Mouse (Mus musculus) hindbrain, embryonic 14.5 days (tissue): ENCODE measurements at regions not wholly inside any gene's neighbourhood (a gene's known extent, or its start where the extent isn't known, plus 50 kb on each side); places are given as distances from the start of the nearest gene placed in this dataset.

Experiments used
- ATAC-seq: fragments of 200-750 bp; cut with Nextera tagmentation; 2 replicates; pipeline ENCODE4 v1.8.0; 2017; ENCODE audit warnings: moderate number of reproducible peaks, mild to moderate bottlenecking, moderate TSS enrichment, moderate library complexity; ENCODE audit not compliant: low FRiP score
- DNase-seq: peaks from one replicate; pipeline ENCODE4 v3.0.0-alpha.2; 2015; ENCODE audit warnings: low spot score
- H3K27ac ChIP-seq: fragments of 300-500 bp; sonication (generic); 2 replicates; pipeline ENCODE4 v1.5.1; 2014; ENCODE audit warnings: mild to moderate bottlenecking, moderate library complexity
- H3K27me3 ChIP-seq: fragments of 300-500 bp; sonication (generic); 2 replicates; pipeline ENCODE4 v1.6.1; 2014; ENCODE audit warnings: mild to moderate bottlenecking, low read length, mixed read lengths; ENCODE audit not compliant: control insufficient read depth, insufficient read depth
- H3K36me3 ChIP-seq: fragments of 300-500 bp; sonication (generic); replicated peaks from 2 replicates; pipeline ENCODE4 v1.6.1; 2014; ENCODE audit not compliant: control insufficient read depth, insufficient read depth
- H3K4me1 ChIP-seq: fragments of 300-500 bp; sonication (generic); replicated peaks from 2 replicates; pipeline ENCODE4 v1.6.1; 2014; ENCODE audit warnings: antibody characterized with exemption, low read length, mixed read lengths; ENCODE audit not compliant: control insufficient read depth, insufficient read depth
- H3K4me2 ChIP-seq: fragments of 300-500 bp; sonication (generic); replicated peaks from 2 replicates; pipeline ENCODE4 v1.6.1; 2014; ENCODE audit warnings: mild to moderate bottlenecking, moderate library complexity
- H3K4me3 ChIP-seq: fragments of 300-500 bp; sonication (generic); replicated peaks from 2 replicates; pipeline ENCODE4 v1.5.1; 2014; ENCODE audit warnings: mild to moderate bottlenecking, low read length
- H3K9ac ChIP-seq: fragments of 300-500 bp; sonication (generic); 2 replicates; pipeline ENCODE4 v1.6.1; 2014
- H3K9me3 ChIP-seq: fragments of 300-500 bp; sonication (generic); 2 replicates; pipeline ENCODE4 v1.6.1; 2016; ENCODE audit warnings: low read length; ENCODE audit not compliant: control insufficient read depth
- WGBS: fragments of 180-500 bp; shearing (Covaris S2); extraction: QIAGEN DNeasy Blood & Tissue Kit; methylation state at CpG from one replicate; pipeline ENCODE4 v1.1.7; 2014; 5-methylcytosine and 5-hydroxymethylcytosine counted together

DNA sequence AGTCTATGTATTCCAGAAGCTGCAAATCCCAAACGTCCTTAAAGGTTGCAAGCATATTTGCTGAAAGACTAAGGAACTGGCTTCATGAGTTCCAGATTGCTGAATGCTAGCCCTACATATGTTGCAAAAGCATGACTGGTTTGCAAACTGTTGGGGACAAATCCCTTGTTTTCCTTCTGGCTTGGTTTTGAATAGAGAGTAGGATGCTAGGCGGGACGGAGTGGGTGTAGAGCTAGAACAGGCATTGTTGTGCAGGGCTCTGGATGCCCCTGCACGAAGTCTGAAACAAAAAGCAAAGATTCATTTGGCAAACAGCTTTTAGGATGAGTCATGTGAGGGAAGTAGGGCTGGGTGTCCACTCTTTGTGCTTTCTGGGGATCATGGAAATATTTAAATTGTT lies 500.9 kb upstream of the Cnksr2 start:
- Histone ChIP-seq H3K9ac (no peak overlapping the region), H3K36me3 (no peaks in the 10 kb centered on the region), H3K27me3 (no peaks in the 10 kb centered on the region), H3K9me3 (no peaks in the 10 kb centered on the region), H3K4me1 (no peaks in the 10 kb centered on the region), H3K4me2 (no peak overlapping the region), H3K4me3 (no peak overlapping the region), H3K27ac (no peak overlapping the region)
- no peak for DNase-seq
- WGBS, result 48% methylated on average over 4 of the region's 4 CpGs
- no peak for ATAC-seq

DNA sequence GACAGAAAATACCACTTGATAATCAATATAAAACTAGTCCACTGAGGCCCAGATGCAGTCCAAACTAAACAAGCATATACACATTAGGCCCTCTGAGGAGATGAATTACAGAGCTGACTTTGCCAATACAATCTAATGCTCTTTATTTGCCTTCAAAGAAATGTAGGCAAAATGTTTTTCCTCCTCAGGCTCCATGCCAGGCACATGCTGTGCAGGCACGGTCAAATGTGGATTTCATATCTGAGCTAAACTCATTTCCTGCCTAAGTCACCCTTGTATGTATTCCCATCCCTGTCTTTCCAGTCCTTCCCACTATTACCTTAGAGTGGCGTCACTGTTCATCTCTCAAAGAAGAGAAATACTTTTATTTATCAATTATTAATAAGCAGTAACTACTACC lies 534.8 kb upstream of the Cnksr2 start:
- H3K4me1 ChIP-seq, result no peaks in the 10 kb centered on the region
- H3K27ac ChIP-seq, result no peak overlapping the region
- H3K4me3 ChIP-seq, result no peak overlapping the region
- H3K9ac ChIP-seq, result no peak overlapping the region
- no peak overlapping the region for H3K4me2 ChIP-seq
- H3K36me3 ChIP-seq, result no peaks in the 10 kb centered on the region
- H3K27me3 ChIP-seq, result no peaks in the 10 kb centered on the region
- WGBS, result 73% methylated on average over 2 of the region's 2 CpGs
- ATAC-seq, result no peak
- DNase-seq, result no peak
- H3K9me3 ChIP-seq, result no peaks in the 10 kb centered on the region

DNA sequence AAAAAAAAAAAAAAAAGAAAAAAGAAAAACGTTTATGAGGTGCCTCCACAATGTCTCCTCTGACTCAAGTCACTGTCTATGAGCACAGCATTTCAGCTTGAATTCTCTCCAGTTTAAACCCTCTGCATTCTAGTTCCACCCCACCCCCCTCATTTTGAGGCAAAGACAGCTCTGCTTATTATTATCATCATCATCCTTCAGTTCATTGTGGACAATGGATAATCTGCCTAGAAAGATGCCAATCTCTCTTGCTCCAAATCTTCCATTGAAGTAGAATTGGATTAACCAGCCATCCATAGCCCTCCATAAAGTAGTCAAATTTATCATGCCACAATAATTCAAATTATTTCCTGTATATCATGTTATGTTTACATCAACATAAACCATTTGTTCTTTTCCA lies 570.0 kb upstream of the Cnksr2 start:
- no peaks in the 10 kb centered on the region for H3K36me3 ChIP-seq
- H3K4me1 ChIP-seq, result no peaks in the 10 kb centered on the region
- H3K4me3 ChIP-seq, result no peak overlapping the region
- H3K27ac ChIP-seq, result no peak overlapping the region
- DNase-seq (no peak), ATAC-seq (no peak)
- 6% methylated on average over 1 of the region's 1 CpGs for WGBS
- H3K27me3 ChIP-seq, result no peaks in the 10 kb centered on the region; the same call in 1 of the 2 replicates
- no peaks in the 10 kb centered on the region; the same call in 1 of the 2 replicates for H3K9me3 ChIP-seq
- no peak overlapping the region for H3K4me2 ChIP-seq
- H3K9ac ChIP-seq, result no peak overlapping the region

DNA sequence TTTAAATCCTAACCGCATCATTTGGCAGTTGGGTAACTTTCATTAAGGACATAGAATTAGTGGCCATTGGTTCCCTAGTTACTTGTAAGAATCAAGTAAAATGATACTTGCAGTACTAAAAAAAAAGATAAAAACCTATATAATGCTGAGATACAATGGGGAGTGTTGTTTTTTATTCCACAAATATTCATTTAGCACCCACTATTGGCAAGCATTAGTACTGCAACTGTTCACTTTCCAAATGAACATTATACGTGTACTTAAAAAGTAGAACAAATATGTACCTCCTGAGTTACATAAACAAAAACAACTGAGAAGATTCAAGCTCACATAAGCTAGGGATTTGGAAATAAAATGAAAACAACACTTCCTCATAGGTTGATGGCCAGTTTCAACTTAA lies 570.5 kb upstream of the Cnksr2 start:
- Histone ChIP-seq H3K36me3 (no peaks in the 10 kb centered on the region), H3K27ac (no peak overlapping the region), H3K4me3 (no peak overlapping the region), H3K27me3 (no peaks in the 10 kb centered on the region; the same call in 1 of the 2 replicates), H3K4me1 (no peaks in the 10 kb centered on the region), H3K4me2 (no peak overlapping the region), H3K9me3 (no peaks in the 10 kb centered on the region; the same call in 1 of the 2 replicates), H3K9ac (no peak overlapping the region)
- WGBS, result 83% methylated on average over 2 of the region's 2 CpGs
- DNase-seq (peak; percentile 41), ATAC-seq (no peak)

DNA sequence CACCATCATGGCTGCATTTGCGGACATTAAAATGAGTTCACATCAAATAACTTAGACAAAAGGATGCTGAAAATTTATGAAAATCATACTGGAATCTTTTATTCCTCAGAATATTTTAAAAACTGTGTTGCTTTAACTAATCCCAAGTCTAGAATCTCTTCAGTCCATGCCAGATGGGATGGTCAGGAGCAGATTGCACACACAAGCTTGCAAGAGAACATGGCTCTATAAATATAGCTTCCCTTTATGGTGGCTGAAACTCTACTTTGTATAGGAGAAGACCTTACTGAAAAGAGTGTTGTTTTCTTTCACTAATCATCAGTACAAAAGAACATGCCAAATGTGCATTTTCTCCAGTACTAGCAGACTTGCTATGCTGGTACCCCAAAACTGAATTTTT lies 570.9 kb upstream of the Cnksr2 start:
- H3K27me3 ChIP-seq, result no peaks in the 10 kb centered on the region; the same call in 1 of the 2 replicates
- no peaks in the 10 kb centered on the region for H3K4me1 ChIP-seq
- DNase-seq, result no peak
- 93% methylated on average over 1 of the region's 1 CpGs for WGBS
- H3K36me3 ChIP-seq, result no peaks in the 10 kb centered on the region
- H3K9me3 ChIP-seq, result no peaks in the 10 kb centered on the region; the same call in 1 of the 2 replicates
- H3K4me2 ChIP-seq, result no peak overlapping the region
- H3K4me3 ChIP-seq, result no peak overlapping the region
- no peak overlapping the region for H3K9ac ChIP-seq
- H3K27ac ChIP-seq, result no peak overlapping the region
- no peak for ATAC-seq

DNA sequence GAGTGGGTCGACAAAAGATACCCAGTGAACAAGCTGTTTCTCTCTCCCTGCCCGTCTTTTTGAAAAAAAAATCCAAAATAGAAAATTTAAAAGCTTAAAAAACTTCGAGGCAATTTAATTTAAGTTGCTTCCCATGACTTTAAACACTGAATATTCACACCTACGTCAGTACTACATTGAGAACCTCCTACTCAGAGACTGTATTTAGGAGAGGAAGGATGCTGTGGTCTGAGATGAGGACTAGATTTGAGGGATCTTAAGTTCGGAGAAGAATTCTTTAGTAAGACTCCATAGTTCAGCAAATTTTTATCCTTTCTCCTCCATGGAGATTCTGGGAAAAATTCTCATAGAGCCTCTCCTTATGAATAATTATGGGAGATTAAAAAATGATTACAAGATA lies 571.4 kb upstream of the Cnksr2 start:
- Histone ChIP-seq H3K27ac (no peak overlapping the region), H3K9me3 (no peaks in the 10 kb centered on the region; the same call in 1 of the 2 replicates), H3K9ac (no peak overlapping the region), H3K4me1 (no peaks in the 10 kb centered on the region), H3K27me3 (no peaks in the 10 kb centered on the region; the same call in 1 of the 2 replicates), H3K4me2 (no peak overlapping the region), H3K36me3 (no peaks in the 10 kb centered on the region), H3K4me3 (no peak overlapping the region)
- DNase-seq, result no peak
- ATAC-seq, result no peak
- WGBS, result 73% methylated on average over 5 of the region's 5 CpGs

DNA sequence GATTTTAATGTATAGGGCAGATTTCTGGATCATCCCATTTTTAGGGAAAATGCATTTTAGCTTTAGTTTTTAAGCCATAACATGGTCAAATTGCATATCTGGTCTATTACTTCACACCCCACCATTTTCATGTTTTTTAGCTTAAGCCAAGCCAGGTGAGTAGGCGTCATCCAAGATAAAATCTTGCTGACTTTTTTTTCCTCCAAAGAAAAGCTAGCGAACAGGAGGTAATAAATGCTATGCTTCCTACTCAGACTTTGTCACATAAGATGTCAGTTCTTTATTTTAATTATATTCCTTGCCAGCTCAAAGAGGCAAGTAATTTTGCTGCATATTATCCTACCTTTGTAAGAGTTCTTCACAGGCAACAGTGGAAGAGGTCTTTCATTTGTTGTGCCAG lies 572.0 kb upstream of the Cnksr2 start:
- WGBS, result 85% methylated on average over 2 of the region's 2 CpGs
- ATAC-seq, result no peak
- H3K36me3 ChIP-seq, result no peaks in the 10 kb centered on the region

DNA sequence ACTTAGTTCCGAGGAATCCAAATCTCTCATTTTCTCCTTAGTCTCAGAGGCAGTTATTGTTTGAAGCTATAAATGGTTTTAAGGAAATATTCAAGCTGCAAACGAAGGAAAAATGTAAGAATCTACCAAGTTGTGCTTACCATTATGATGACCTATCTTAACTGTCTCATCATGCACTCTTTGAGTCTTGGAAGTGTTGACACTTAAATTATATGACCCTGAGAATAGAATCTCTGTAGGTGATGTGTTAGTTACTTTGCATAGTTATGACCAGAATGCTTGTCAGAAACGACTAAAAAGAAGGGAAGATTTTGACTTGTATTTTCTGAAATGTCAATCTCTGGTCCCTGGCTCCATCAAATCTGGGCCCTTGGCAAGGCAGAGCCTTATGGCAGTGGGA lies 582.7 kb upstream of the Rps6ka3 start:
- DNase-seq (no peak), ATAC-seq (no peak)
- no peaks in the 10 kb centered on the region for H3K4me1 ChIP-seq
- H3K27ac ChIP-seq, result no peak overlapping the region
- no peaks in the 10 kb centered on the region for H3K9me3 ChIP-seq
- H3K9ac ChIP-seq, result no peak overlapping the region
- 72% methylated on average over 3 of the region's 3 CpGs for WGBS
- no peak overlapping the region for H3K4me2 ChIP-seq
- no peak overlapping the region for H3K4me3 ChIP-seq
- H3K36me3 ChIP-seq, result no peaks in the 10 kb centered on the region
- peaks cover 12% of the 10 kb centered on the region; the same call in 1 of the 2 replicates for H3K27me3 ChIP-seq

More for the DNA sequence above, 572.0 kb upstream of the Cnksr2 start:
- Histone ChIP-seq H3K9me3 (no peaks in the 10 kb centered on the region; the same call in 1 of the 2 replicates), H3K4me1 (no peaks in the 10 kb centered on the region), H3K4me2 (no peak overlapping the region), H3K9ac (no peak overlapping the region), H3K27me3 (no peaks in the 10 kb centered on the region; the same call in 1 of the 2 replicates), H3K4me3 (no peak overlapping the region), H3K27ac (no peak overlapping the region)
- no peak for DNase-seq

DNA sequence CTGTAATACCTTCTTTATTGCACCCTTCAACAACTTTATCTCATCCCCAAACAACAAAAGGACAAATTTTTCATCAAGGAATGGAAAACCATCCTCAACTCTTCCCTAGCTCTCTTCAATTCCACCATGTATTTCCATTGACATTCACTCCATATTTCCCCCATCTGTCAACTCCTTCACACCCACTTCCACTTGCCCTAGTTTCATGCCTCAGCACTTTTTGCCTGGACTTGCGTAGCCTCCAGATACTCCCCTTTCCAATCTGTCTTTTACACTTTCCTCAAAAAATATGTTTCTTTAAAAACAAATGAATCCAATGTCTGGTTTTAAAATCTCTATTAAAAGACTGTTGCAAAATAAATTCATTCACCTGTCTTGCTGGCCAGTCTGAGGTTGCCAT lies 577.7 kb upstream of the Rps6ka3 start:
- Histone ChIP-seq H3K9ac (no peak overlapping the region), H3K4me2 (no peak overlapping the region), H3K27ac (no peak overlapping the region), H3K4me3 (no peak overlapping the region), H3K36me3 (no peaks in the 10 kb centered on the region), H3K27me3 (peaks cover 12% of the 10 kb centered on the region; the same call in 1 of the 2 replicates), H3K4me1 (no peaks in the 10 kb centered on the region), H3K9me3 (no peaks in the 10 kb centered on the region)
- 94% methylated on average over 1 of the region's 1 CpGs for WGBS
- DNase-seq (no peak), ATAC-seq (no peak)

DNA sequence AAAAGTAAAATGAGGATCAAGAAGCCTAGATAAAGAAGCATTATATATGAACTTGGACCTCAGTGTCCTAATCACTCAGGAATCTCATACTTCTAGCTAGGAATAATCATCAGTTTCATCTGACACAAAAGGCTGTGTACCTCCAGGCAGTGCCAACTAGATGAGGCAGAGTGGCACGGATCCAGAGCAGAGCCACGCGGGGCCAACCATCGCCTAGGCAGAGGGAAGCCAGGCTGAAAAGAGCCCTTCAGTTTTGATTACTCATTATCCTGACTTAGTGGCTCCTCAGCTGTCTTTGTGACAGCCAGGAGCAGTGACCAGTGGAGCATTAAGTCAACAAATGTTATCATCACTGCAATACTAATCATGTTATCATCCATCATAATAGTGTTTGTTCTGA lies 557.9 kb upstream of the Rps6ka3 start:
- Histone ChIP-seq H3K27me3 (no peaks in the 10 kb centered on the region), H3K4me3 (no peak overlapping the region), H3K4me2 (no peak overlapping the region), H3K27ac (no peak overlapping the region), H3K4me1 (no peaks in the 10 kb centered on the region), H3K9me3 (no peaks in the 10 kb centered on the region), H3K36me3 (no peaks in the 10 kb centered on the region), H3K9ac (no peak overlapping the region)
- WGBS, result 57% methylated on average over 4 of the region's 4 CpGs
- ATAC-seq (peak; percentile 66; the same call in 1 of the 2 replicates), DNase-seq (no peak)
